Mouse (Mus musculus) adipocyte (in vitro differentiated cells): Measurements from ENCODE around the gene Dpy19l2.
"Not testable (repeated sequence)": the region's sequence is repeated elsewhere in the genome, so short reads cannot be mapped to it uniquely, and the experiment has no call there.

Source experiments
- DNase-seq: peaks from one replicate; pipeline ENCODE4 v3.0.0-alpha.2; 2016; ENCODE audit warnings: low spot score

The Dpy19l2 gene

GRCm38 (mm10) chr9:24695700-24696404 is at the start of gene Dpy19l2:
Dpy19l2 (minus strand) TSS chr9:24696293.
- no peak for DNase-seq

GRCm38 (mm10) chr9:24744958-24745357 is 48.9 kb upstream of the Dpy19l2 start:
- no peak for DNase-seq

DNA sequence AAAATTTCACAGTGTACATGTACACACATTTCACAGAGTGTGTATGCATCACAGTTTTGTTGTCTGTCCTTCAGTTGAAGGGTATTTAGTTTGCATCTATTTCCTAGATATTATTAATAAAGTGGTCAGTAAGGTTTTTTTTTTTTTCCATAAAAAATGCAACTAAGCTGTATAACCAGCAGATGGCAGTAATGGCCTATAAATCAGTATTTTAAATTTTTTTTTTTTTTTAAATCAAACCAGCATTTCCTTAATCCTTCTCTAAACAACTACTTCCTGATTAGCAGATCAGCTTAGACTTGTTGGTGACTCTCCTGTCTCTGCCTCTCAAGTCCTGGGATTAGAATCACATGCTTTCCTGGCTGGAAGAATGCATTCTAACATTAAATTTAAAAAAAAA is 5.2 kb upstream of the Dpy19l2 start:
- peak; percentile 18 for DNase-seq

DNA sequence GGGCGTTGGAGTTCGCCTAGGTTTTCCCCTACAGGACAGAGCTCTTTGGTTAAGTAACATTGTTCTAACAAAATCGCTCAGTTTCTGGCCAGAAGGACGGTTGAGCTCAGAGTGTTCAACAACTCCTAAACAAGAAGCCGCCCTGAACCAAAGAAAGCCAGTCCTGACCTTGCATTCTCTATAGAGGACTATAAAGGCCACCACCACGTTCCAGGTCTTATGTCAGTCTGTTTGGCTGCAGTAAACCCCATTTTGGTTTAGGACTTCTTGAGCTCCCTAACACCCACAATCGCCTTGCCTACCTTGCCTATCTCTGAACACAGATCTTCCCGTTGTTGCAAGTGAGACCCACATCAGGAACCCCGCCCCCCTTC is 299 bp upstream of the Dpy19l2 start:
- DNase-seq, result no peak

GRCm38 (mm10) chr9:24637341-24637740 is 58.8 kb downstream of the Dpy19l2 start:
- DNase-seq, result not testable (repeated sequence)

GRCm38 (mm10) chr9:24624896-24625295 is 71.2 kb downstream of the Dpy19l2 start, which contains the start of gene Cypt4:
Cypt4 (plus strand) TSS chr9:24625196.
- no peak for DNase-seq

GRCm38 (mm10) chr9:24538159-24538558 is 157.9 kb downstream of the Dpy19l2 start:
- no peak for DNase-seq

DNA sequence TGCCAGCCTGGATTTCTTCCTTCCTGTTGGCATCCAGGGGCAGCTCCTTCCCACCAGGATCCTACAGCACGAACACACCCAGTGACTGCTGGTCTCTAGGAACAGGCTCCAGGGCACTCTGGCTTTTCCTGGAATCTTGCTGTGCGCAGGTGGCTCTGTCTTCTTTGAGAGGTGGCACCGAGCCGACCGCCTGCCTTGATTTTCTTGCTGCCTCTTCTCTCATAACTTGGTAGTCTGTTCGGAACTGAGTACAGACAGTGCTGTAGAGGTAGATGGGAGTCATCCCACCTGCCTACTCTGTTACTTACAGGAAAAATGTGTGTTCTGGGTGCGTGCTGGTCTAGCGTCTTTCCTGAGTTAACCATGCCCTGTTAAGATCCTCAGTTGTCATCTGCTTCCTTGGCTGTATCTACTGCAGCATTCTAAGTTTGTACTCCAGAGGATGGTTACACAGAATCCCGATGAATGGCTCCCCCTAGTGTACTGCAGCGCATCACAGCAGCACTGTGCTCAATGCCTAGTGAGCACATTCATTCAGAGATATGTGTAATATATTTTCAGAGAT is 179.4 kb downstream of the Dpy19l2 start:
- DNase-seq, result peak; percentile 73

GRCm38 (mm10) chr9:24514078-24514469 is 182.0 kb downstream of the Dpy19l2 start:
- DNase-seq, result no peak

DNA sequence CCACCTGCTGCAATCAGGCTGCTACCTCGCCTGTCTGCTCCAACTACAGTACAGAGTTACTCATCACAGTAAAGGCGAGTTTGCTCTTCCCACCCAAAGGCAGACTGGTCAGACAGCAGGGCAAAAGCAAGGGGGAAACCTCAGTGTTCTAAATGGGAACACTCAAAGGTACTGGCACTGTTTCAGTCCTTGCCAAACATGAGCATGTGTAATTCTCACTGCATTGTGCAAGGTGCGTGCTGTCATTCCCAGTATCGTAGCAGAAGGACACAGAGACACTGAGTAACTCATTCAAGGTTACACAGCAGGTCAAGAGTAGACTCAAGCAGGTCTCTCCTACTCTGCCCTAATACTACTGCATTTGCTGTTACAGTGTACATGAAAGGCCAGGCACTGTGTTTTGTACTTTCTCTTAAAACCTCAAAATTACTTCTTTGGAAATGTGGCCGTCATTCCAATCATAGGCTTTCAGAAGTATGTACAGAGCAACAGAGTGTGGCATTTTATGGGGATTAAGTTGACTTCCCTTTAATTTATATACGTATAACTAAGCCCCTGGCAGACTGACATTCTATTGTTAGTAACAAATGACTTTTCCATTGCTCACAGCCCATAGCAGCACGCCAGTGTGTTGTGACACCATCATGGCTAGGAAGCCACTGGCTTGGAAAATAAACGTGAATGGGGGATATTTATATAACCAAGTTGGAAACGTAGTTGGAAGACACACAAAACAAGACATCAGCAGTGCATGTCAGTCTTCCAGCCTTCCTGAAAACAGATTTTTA is 182.6 kb downstream of the Dpy19l2 start:
- peak; percentile 36 for DNase-seq

DNA sequence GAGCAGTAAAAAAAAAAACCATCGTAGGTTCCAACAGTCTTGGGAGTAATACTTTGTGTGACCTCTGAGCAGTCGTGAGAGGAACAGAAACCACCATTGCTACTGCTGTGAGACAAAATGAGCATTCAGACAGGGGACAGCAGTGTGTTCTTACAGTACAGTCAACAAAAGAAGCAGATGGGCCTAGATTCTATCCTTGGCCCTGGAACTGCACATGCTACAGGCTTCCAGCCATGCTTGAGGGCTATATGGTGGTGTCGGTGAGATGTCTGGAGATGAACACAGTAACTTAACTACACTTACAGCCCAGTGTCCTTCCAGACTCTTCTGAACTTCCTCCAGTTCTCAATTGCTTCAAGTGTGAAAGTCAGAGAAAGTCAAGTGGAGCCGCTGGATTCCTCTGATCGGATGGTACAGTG is 184.0 kb downstream of the Dpy19l2 start:
- no peak for DNase-seq

DNA sequence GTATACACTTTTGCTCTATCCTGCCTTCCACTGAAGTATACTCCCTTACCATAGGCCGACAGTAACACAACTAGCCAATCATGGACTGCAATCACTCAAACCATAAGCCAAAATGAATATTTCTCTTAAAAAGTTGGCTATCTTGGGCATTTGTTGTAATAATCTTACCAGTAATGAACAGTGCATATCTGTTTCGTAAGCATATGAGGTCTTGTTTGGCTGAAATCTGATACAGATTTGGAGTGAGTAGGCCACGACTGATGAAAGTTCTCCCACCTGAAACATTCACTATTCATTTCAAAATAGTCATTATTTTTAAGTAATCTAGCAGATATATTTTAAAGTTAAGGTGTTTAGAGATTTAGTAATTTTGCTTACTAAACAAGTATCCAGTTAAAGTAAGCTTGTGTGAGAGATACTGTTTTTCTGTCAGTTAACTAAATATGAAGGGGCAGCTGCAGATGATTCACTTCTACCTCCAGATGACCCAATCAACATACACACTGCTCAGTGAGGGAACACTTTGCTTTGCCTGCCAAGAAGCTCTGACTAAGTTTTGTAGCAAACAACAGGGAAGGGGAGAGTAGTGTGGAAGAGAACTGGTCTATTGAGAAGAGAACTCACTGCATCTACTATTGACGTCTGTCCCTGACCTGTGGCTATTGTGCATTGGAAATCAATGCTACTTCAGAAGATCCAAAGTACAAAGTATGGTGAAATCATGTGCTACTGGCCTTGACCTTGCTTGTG is 184.5 kb downstream of the Dpy19l2 start:
- DNase-seq, result peak; percentile 25

GRCm38 (mm10) chr9:24508880-24509279 is 187.2 kb downstream of the Dpy19l2 start:
- DNase-seq, result no peak
